Mouse (Mus musculus) spleen, adult 2 months (tissue): ENCODE results near the gene Stac3.

ENCODE experiments used
- CTCF ChIP-seq: fragments of 200-500 bp; IDR thresholded peaks from 2 replicates; pipeline ENCODE4 v1.5.1; 2011; ENCODE audit warnings: mild to moderate bottlenecking, inconsistent platforms; ENCODE audit not compliant: insufficient read depth, insufficient read length, insufficient replicate concordance; ENCODE audit errors: extremely low read depth
- POLR2A ChIP-seq: fragments of 200-500 bp; IDR thresholded peaks from 2 replicates; pipeline ENCODE4 v1.6.1; 2011; ENCODE audit warnings: low read depth, low read length, inconsistent platforms

- TF ChIP-seq CTCF (no peak), POLR2A (no peak)
These were observed 22.4 kb upstream of the Stac3 start for GRCm38 (mm10) chr10:127479131-127479530.
